Mouse (Mus musculus) adrenal gland, adult 18-20 months (tissue): Measurements from ENCODE around the gene Plin4. TPM values are rescaled to one million over a fixed set of nuclear protein-coding genes. Genes with fewer than 3 reads are reported as not detected.

Source experiments
- DNase-seq, 2 experiments: peaks; one replicate each; pipeline ENCODE4 v3.0.0; 2021 to 2022; ENCODE audit warnings: low spot score in 2 of 2
- total RNA-seq, 2 experiments: library from RNA; stranded (reverse); gene quantifications; 1 replicate in 1 of 2; 2 replicates in 1 of 2; pipeline ENCODE4 v1.2.3; 2021

The Plin4 gene
- total RNA-seq, 2 experiments from 2014 or later, result 65.0 to 212 TPM

- DNase-seq, result no peak
Observed at GRCm38 (mm10) chr17:56103465-56104285, 5.9 kb downstream of the Plin4 start.

- peak in 1 of 2 experiments; percentile 40 for DNase-seq
Observed at GRCm38 (mm10) chr17:56102927-56103326, 6.7 kb downstream of the Plin4 start.

- DNase-seq, result peak in 1 of 2 experiments; percentile 32
Observed at GRCm38 (mm10) chr17:56102158-56102557, 7.4 kb downstream of the Plin4 start.

- DNase-seq, result no peak
Observed at GRCm38 (mm10) chr17:56100811-56101210, 8.8 kb downstream of the Plin4 start.

GRCm38 (mm10) chr17:56098711-56099572 is 10.7 kb downstream of the Plin4 start:
- no peak for DNase-seq

GRCm38 (mm10) chr17:56098180-56098579 is 11.4 kb downstream of the Plin4 start:
- DNase-seq, result no peak

GRCm38 (mm10) chr17:56096883-56097282 is 12.7 kb downstream of the Plin4 start:
- no peak for DNase-seq

GRCm38 (mm10) chr17:56092794-56093193 is 16.8 kb downstream of the Plin4 start:
- no peak for DNase-seq

- no peak for DNase-seq
Observed at GRCm38 (mm10) chr17:56092312-56092711, 17.3 kb downstream of the Plin4 start.

- DNase-seq, result no peak
Observed at GRCm38 (mm10) chr17:56080781-56081585, 28.6 kb downstream of the Plin4 start.

- DNase-seq, result no peak
Observed at GRCm38 (mm10) chr17:56079921-56080320, 29.7 kb downstream of the Plin4 start.

- DNase-seq, result peak; percentile 96 to 97
Observed at GRCm38 (mm10) chr17:56078880-56079795, 30.5 kb downstream of the Plin4 start, which contains the start of gene Hdgfl2. Gene Hdgfl2 (plus strand): TSS chr17:56079634.

- peak in 1 of 2 experiments; percentile 27 for DNase-seq
Observed at GRCm38 (mm10) chr17:56078361-56078760, 31.2 kb downstream of the Plin4 start.

GRCm38 (mm10) chr17:56077523-56077922 is 32.1 kb downstream of the Plin4 start:
- DNase-seq, result no peak

GRCm38 (mm10) chr17:56074827-56075208 is 34.8 kb downstream of the Plin4 start, which contains the start of gene Ubxn6:
Gene Ubxn6 (minus strand): TSS chr17:56075028.
- peak; percentile 95 to 97 for DNase-seq

- peak; percentile 85 to 86 for DNase-seq
Observed at GRCm38 (mm10) chr17:56074097-56074826, 35.3 kb downstream of the Plin4 start.

- DNase-seq, result no peak
Observed at GRCm38 (mm10) chr17:56072243-56072642, 37.4 kb downstream of the Plin4 start.

- DNase-seq, result no peak
Observed at GRCm38 (mm10) chr17:56071126-56071525, 38.5 kb downstream of the Plin4 start.

GRCm38 (mm10) chr17:56069066-56069465 is 40.5 kb downstream of the Plin4 start:
- no peak for DNase-seq
